Mouse (Mus musculus): Measurements from ENCODE around the gene Fgfr2.

DNA sequence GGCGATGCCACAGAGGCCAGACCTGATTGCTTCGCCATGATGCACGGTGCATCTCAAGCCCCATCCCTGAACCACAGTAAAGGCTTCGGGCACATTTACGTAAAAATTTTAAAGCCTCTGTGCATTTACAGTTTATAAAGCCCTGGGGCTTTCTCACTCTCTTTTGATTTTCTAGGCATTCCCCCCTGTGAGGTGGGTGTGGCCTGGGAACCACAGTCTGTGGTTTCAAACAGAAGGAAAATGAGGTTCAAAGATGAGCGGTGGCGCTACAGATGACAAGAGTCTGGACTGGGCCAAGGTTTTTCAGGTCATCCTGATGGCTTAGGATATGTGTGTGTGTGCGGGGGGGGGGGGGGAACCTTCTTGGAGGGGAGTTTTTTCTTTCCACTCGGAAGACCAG lies 523.1 kb downstream of the Fgfr2 start:
- TF ChIP-seq CTCF (IDR thresholded peaks at IDR 0.05; ENCODE audit: borderline replicate concordance, insufficient read depth, low read length) (no peak), POLR2A (IDR thresholded peaks at IDR 0.05; ENCODE audit: low read depth, low read length) (no peak)
